Mouse (Mus musculus) megakaryocyte, embryonic 14.5 days (primary cell): Measurements from ENCODE around the gene Ptprcap.

ENCODE experiments used
- FLI1 ChIP-seq: IDR thresholded peaks from 2 replicates; pipeline ENCODE4 v1.6.1; 2012; ENCODE audit warnings: low read length, inconsistent platforms, mixed read lengths
- GATA1 ChIP-seq: IDR thresholded peaks from 3 replicates; pipeline ENCODE4 v1.6.1; 2012; ENCODE audit warnings: mixed read lengths, low read length, inconsistent platforms, borderline replicate concordance

DNA sequence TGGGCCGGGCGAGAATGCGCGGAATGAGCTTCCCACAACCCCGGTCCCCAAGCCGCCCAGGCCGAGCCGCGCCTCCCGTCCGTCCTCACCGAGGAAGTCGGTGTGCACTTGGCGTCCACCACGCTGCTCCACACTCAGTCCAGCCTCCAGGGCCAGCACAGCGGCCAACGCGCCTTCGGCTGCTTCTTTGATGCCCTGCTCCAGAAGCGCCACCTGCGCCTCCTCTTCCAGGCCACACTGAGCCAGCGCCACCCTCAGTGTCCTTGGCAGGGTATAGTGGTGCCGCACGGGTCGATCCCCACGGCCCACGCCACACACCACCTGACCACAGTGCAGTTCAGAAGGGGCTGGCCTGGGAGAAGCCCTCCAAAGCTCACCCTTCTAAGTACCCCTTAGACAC, 16.4 kb downstream of the Ptprcap start:
- no peak for TF ChIP-seq GATA1
- TF ChIP-seq FLI1, result no peak
